Mouse (Mus musculus): Measurements from ENCODE around the gene G3bp2. TPM values are rescaled to one million over a fixed set of nuclear protein-coding genes. Genes with fewer than 3 reads are reported as not detected.

The G3bp2 gene
- polyA plus RNA-seq, 1 experiment from 2014 or later, result 289 TPM

- no peak within 1 kb of the TSS for H3K27ac ChIP-seq (replicated peaks; ENCODE audit: low read depth, low read length)
- no peak for DNase-seq (ENCODE audit: low spot score)
- WGBS, result 78% methylated on average over 4 of the region's 4 CpGs
Measured at GRCm38 (mm10) chr5:92043783-92044182, 39.7 kb downstream of the G3bp2 start, which contains the start of gene Cdkl2. Cdkl2 (minus strand) TSS chr5:92043883.

DNA sequence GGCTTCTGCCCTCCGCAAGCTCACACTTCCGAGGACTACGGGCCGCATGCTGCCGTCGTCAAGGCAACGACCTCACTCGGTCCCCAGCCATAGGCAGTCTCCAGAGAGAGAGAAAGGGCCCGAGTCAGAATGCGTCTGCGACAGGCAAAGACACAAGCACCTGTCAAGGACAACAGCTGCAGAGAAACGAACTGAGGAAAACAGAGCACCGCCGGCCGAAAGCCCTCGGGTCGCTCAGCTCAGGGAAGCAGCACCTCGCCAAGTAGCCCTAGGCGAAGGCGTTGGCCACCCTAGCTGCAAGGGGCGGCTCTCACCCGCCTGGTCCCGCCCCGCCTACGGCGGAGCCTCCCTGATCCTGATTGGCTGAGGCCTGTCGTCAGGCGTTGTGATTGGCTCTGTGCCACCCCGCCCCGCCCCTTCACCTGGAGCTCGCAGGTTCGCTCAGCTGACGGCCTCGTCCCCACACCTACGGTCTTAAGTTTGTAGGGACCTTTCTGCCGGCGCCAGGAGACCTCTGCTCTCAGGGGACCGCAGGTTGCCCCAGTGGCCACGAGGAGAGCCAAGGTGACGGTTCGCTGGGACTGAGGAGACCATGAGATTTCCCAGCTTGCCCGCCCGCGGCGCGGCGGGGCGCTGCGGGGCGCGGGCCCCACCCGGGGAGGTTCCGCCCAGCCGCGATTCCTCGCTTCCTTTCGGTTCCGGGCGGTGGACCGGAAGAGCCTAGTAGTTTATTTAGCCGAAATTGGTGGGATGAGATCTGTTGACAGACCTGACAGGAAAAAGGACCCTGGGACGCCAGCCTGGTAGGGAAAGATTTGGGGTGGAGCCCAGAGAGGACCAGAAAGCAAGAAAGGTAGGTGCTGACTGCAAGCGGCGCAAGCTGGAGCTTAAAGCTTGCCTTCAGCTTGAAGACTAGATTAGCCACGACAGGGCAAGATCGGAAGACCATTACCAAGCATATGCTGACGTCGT, 40.9 kb downstream of the G3bp2 start:
- ATAC-seq (replicated peaks; ENCODE audit: insufficient number of reproducible peaks, low FRiP score, low TSS enrichment, low read depth) (peak; percentile 98), DNase-seq (ENCODE audit: low spot score) (peak; percentile 86)
- WGBS, result under 1% methylated on average over 68 of the region's 68 CpGs
- H3K4me3 ChIP-seq (ENCODE audit: low read depth, low read length), result peak overlapping the region; percentile 62
- no peaks in the 10 kb centered on the region for H3K9me3 ChIP-seq (replicated peaks; ENCODE audit: control insufficient read depth, low read length)
- no peaks in the 10 kb centered on the region for H3K4me1 ChIP-seq (ENCODE audit: control insufficient read depth, insufficient read depth, low read length)
- peak overlapping the region; percentile 39 for H3K9ac ChIP-seq (replicated peaks; ENCODE audit: low read length)
- H3K4me2 ChIP-seq (ENCODE audit: low read depth, low read length), result peak overlapping the region; percentile 93
- no peak overlapping the region for H3K27ac ChIP-seq (replicated peaks; ENCODE audit: low read depth, low read length)
- H3K27me3 ChIP-seq (ENCODE audit: control insufficient read depth, insufficient read depth, low read length), result no peaks in the 10 kb centered on the region
- H3K36me3 ChIP-seq (replicated peaks; ENCODE audit: control insufficient read depth, insufficient read depth, low read depth, low read length), result no peaks in the 10 kb centered on the region

More at GRCm38 (mm10) chr5:92043783-92044182, 39.7 kb downstream of the G3bp2 start, which contains the start of gene Cdkl2:
- Histone ChIP-seq H3K36me3 (replicated peaks; ENCODE audit: control insufficient read depth, insufficient read depth, low read depth, low read length) (no peaks in the 10 kb centered on the region), H3K4me2 (ENCODE audit: low read depth, low read length) (peak within 1 kb of the TSS; percentile 93), H3K9ac (replicated peaks; ENCODE audit: low read length) (peak within 1 kb of the TSS; percentile 39), H3K9me3 (replicated peaks; ENCODE audit: control insufficient read depth, low read length) (no peaks in the 10 kb centered on the region), H3K4me3 (ENCODE audit: low read depth, low read length) (peak within 1 kb of the TSS; percentile 62), H3K27me3 (ENCODE audit: control insufficient read depth, insufficient read depth, low read length) (no peaks in the 10 kb centered on the region), H3K4me1 (ENCODE audit: control insufficient read depth, insufficient read depth, low read length) (no peaks in the 10 kb centered on the region)
- no peak for ATAC-seq (replicated peaks; ENCODE audit: insufficient number of reproducible peaks, low FRiP score, low TSS enrichment, low read depth)

- H3K9me3 ChIP-seq (replicated peaks; ENCODE audit: control insufficient read depth, low read length), result no peaks in the 10 kb centered on the region
- WGBS, result 68% methylated on average over 2 of the region's 2 CpGs
- no peak for ATAC-seq (replicated peaks; ENCODE audit: insufficient number of reproducible peaks, low FRiP score, low TSS enrichment, low read depth)
Measured at GRCm38 (mm10) chr5:92019960-92020359, 63.6 kb downstream of the G3bp2 start.

GRCm38 (mm10) chr5:92011756-92012155, 71.8 kb downstream of the G3bp2 start:
- no peak overlapping the region for H3K4me2 ChIP-seq (ENCODE audit: low read depth, low read length)
- no peak overlapping the region for H3K9ac ChIP-seq (replicated peaks; ENCODE audit: low read length)
- H3K9me3 ChIP-seq (replicated peaks; ENCODE audit: control insufficient read depth, low read length), result no peaks in the 10 kb centered on the region
- no peaks in the 10 kb centered on the region for H3K4me1 ChIP-seq (ENCODE audit: control insufficient read depth, insufficient read depth, low read length)
- H3K27ac ChIP-seq (replicated peaks; ENCODE audit: low read depth, low read length), result no peak overlapping the region
- no peak overlapping the region for H3K4me3 ChIP-seq (ENCODE audit: low read depth, low read length)
- H3K27me3 ChIP-seq (ENCODE audit: control insufficient read depth, insufficient read depth, low read length), result no peaks in the 10 kb centered on the region
- 75% methylated on average over 7 of the region's 7 CpGs for WGBS
- ATAC-seq (replicated peaks; ENCODE audit: insufficient number of reproducible peaks, low FRiP score, low TSS enrichment, low read depth) (no peak), DNase-seq (ENCODE audit: low spot score) (no peak)
- no peaks in the 10 kb centered on the region for H3K36me3 ChIP-seq (replicated peaks; ENCODE audit: control insufficient read depth, insufficient read depth, low read depth, low read length)

More at GRCm38 (mm10) chr5:92019960-92020359, 63.6 kb downstream of the G3bp2 start:
- H3K36me3 ChIP-seq (replicated peaks; ENCODE audit: control insufficient read depth, insufficient read depth, low read depth, low read length), result no peaks in the 10 kb centered on the region
- H3K4me2 ChIP-seq (ENCODE audit: low read depth, low read length), result no peak overlapping the region
- DNase-seq (ENCODE audit: low spot score), result no peak
- H3K4me3 ChIP-seq (ENCODE audit: low read depth, low read length), result no peak overlapping the region
- no peaks in the 10 kb centered on the region for H3K4me1 ChIP-seq (ENCODE audit: control insufficient read depth, insufficient read depth, low read length)
- H3K27me3 ChIP-seq (ENCODE audit: control insufficient read depth, insufficient read depth, low read length), result no peaks in the 10 kb centered on the region
- no peak overlapping the region for H3K27ac ChIP-seq (replicated peaks; ENCODE audit: low read depth, low read length)
- no peak overlapping the region for H3K9ac ChIP-seq (replicated peaks; ENCODE audit: low read length)

DNA sequence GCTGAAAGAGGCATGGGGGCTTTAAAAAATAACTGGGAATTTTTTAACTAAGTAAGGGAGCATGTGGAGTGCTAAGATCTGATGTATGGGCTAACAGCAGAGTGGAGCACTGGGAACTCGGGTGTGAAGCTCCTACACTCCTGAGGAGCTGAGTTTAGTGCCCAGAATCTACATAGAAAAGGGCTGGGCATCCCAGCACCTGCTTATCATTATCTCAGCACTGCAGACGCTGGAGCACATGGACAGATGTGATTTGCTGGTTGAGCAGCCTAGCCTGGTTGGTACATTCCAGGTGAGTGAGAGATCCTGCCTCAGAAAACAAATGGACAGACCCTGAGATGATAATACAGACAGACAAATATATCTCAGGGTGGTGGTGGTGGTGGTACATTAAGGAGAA, 73.7 kb downstream of the G3bp2 start:
- H3K27me3 ChIP-seq (ENCODE audit: control insufficient read depth, insufficient read depth, low read length), result no peaks in the 10 kb centered on the region
- no peak overlapping the region for H3K4me2 ChIP-seq (ENCODE audit: low read depth, low read length)
- no peak overlapping the region for H3K4me3 ChIP-seq (ENCODE audit: low read depth, low read length)
- WGBS, result 43% methylated on average over 2 of the region's 2 CpGs
- ATAC-seq (replicated peaks; ENCODE audit: insufficient number of reproducible peaks, low FRiP score, low TSS enrichment, low read depth) (no peak), DNase-seq (ENCODE audit: low spot score) (no peak)
- no peaks in the 10 kb centered on the region for H3K36me3 ChIP-seq (replicated peaks; ENCODE audit: control insufficient read depth, insufficient read depth, low read depth, low read length)
- no peaks in the 10 kb centered on the region for H3K4me1 ChIP-seq (ENCODE audit: control insufficient read depth, insufficient read depth, low read length)
- no peaks in the 10 kb centered on the region for H3K9me3 ChIP-seq (replicated peaks; ENCODE audit: control insufficient read depth, low read length)
- no peak overlapping the region for H3K27ac ChIP-seq (replicated peaks; ENCODE audit: low read depth, low read length)
- H3K9ac ChIP-seq (replicated peaks; ENCODE audit: low read length), result no peak overlapping the region

DNA sequence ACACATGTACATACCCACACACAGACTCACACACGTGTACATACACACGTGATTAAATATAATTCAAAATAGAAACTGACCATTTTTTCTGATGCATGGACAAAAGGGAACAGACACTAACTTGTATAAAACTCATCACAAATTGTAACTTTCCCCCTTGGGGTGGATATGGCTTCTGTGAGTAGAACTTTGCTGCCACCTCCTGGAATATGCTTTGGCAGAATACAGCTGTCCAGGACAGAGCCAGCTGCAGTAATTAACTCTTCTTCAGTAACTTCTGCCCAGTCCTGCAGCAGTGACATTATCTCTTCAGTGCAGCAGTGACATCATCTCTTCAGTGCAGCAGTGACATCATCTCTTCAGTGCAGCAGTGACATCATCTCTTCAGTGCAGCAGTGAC, 80.5 kb downstream of the G3bp2 start:
- ATAC-seq (replicated peaks; ENCODE audit: insufficient number of reproducible peaks, low FRiP score, low TSS enrichment, low read depth) (no peak; the same call in 1 of the 2 replicates), DNase-seq (ENCODE audit: low spot score) (peak; percentile 41)
- Histone ChIP-seq H3K36me3 (replicated peaks; ENCODE audit: control insufficient read depth, insufficient read depth, low read depth, low read length) (no peaks in the 10 kb centered on the region), H3K9me3 (replicated peaks; ENCODE audit: control insufficient read depth, low read length) (no peaks in the 10 kb centered on the region), H3K4me1 (ENCODE audit: control insufficient read depth, insufficient read depth, low read length) (no peaks in the 10 kb centered on the region), H3K9ac (replicated peaks; ENCODE audit: low read length) (no peak overlapping the region), H3K27me3 (ENCODE audit: control insufficient read depth, insufficient read depth, low read length) (no peaks in the 10 kb centered on the region), H3K4me3 (ENCODE audit: low read depth, low read length) (no peak overlapping the region), H3K4me2 (ENCODE audit: low read depth, low read length) (no peak overlapping the region), H3K27ac (replicated peaks; ENCODE audit: low read depth, low read length) (no peak overlapping the region)
- 67% methylated on average over 2 of the region's 2 CpGs for WGBS

Other genes starting within 250 kb of the G3bp2 start
- gene Rchy1, start 120.7 kb downstream of the G3bp2 start, polyA plus RNA-seq (2014; fragmentation: Nextera tagmentation; extraction: Ambion mirVana), result 38.2 and 41.5 TPM in 2 replicates
- gene Odaph, start 96.2 kb downstream of the G3bp2 start, polyA plus RNA-seq (2014; fragmentation: Nextera tagmentation; extraction: Ambion mirVana), result not detected in 2 replicates
- gene Cdkl2, start 39.8 kb downstream of the G3bp2 start, polyA plus RNA-seq (2014; fragmentation: Nextera tagmentation; extraction: Ambion mirVana), result 0.60 and 0.93 TPM in 2 replicates
- gene Uso1, start 54.2 kb upstream of the G3bp2 start, polyA plus RNA-seq (2014; fragmentation: Nextera tagmentation; extraction: Ambion mirVana), result 25.7 and 26.0 TPM in 2 replicates
- not detected in 2 replicates for gene U90926, start 131.7 kb upstream of the G3bp2 start, polyA plus RNA-seq (2014; fragmentation: Nextera tagmentation; extraction: Ambion mirVana)
- 0.31 TPM in 1 of 2 replicates, not detected in the other for gene Ppef2, start 172.6 kb upstream of the G3bp2 start, polyA plus RNA-seq (2014; fragmentation: Nextera tagmentation; extraction: Ambion mirVana)
- 2.9 and 4.1 TPM in 2 replicates for gene Naaa, start 194.5 kb upstream of the G3bp2 start, polyA plus RNA-seq (2014; fragmentation: Nextera tagmentation; extraction: Ambion mirVana)
- gene Sdad1, start 226.8 kb upstream of the G3bp2 start, polyA plus RNA-seq (2014; fragmentation: Nextera tagmentation; extraction: Ambion mirVana), result 39.5 and 41.2 TPM in 2 replicates
- gene Cxcl9, start 244.4 kb upstream of the G3bp2 start, polyA plus RNA-seq (2014; fragmentation: Nextera tagmentation; extraction: Ambion mirVana), result not detected in 2 replicates
- 1.4 and 2.6 TPM in 2 replicates for gene Art3, start 248.1 kb upstream of the G3bp2 start, polyA plus RNA-seq (2014; fragmentation: Nextera tagmentation; extraction: Ambion mirVana)